Mouse (Mus musculus) heart, adult 2 months (tissue): Measurements from ENCODE around the gene Polr3b. TPM values are rescaled to one million over a fixed set of nuclear protein-coding genes. Genes with fewer than 3 reads are reported as not detected.

Source experiments
- DNase-seq, 2 experiments: peaks; one replicate each; pipeline ENCODE4 v3.0.0; 2021
- H3K27ac ChIP-seq: fragments of 200-600 bp; 2 replicates; pipeline ENCODE4 v1.8.1; 2022
- H3K27me3 ChIP-seq: fragments of 200-500 bp; 2 replicates; pipeline ENCODE4 v1.6.1; 2012; ENCODE audit warnings: mild to moderate bottlenecking, low read length, inconsistent platforms, mixed read lengths; ENCODE audit not compliant: control insufficient read depth, insufficient read depth
- H3K36me3 ChIP-seq: fragments of 200-500 bp; 2 replicates; pipeline ENCODE4 v1.6.1; 2012; ENCODE audit warnings: low read length, inconsistent platforms; ENCODE audit not compliant: control insufficient read depth, insufficient read depth
- H3K4me1 ChIP-seq: fragments of 200-500 bp; 2 replicates; pipeline ENCODE4 v1.6.1; 2011; ENCODE audit warnings: low read length; ENCODE audit not compliant: control insufficient read depth, insufficient read depth
- H3K4me3 ChIP-seq: fragments of 200-600 bp; 2 replicates; pipeline ENCODE4 v1.8.1; 2022
- H3K79me2 ChIP-seq: fragments of 200-500 bp; replicated peaks from 2 replicates; pipeline ENCODE4 v1.6.1; 2012; ENCODE audit warnings: mild to moderate bottlenecking, inconsistent platforms, low read length, moderate library complexity, mixed read lengths; ENCODE audit not compliant: control insufficient read depth, insufficient read depth
- H3K9ac ChIP-seq: fragments of 200-500 bp; 2 replicates; pipeline ENCODE4 v1.6.1; 2012; ENCODE audit warnings: low read depth, mild to moderate bottlenecking, control low read depth, inconsistent platforms, low read length, mixed read lengths
- CTCF ChIP-seq: fragments of 200-600 bp; IDR thresholded peaks from 2 replicates; pipeline ENCODE4 v1.8.1; 2022; ENCODE audit warnings: antibody characterized with exemption, mild to moderate bottlenecking, moderate library complexity
- EP300 ChIP-seq: fragments of 200-500 bp; IDR thresholded peaks from 2 replicates; pipeline ENCODE4 v1.6.1; 2011; ENCODE audit warnings: low read depth, low read length, control low read depth; ENCODE audit not compliant: insufficient read depth
- POLR2A ChIP-seq: fragments of 200-500 bp; IDR thresholded peaks from 2 replicates; pipeline ENCODE4 v1.6.1; 2011; ENCODE audit warnings: mild to moderate bottlenecking, low read depth, low read length, control low read depth; ENCODE audit not compliant: insufficient read depth
- WGBS: fragments of 180-500 bp; shearing (Covaris S2); methylation state at CpG from one replicate; pipeline ENCODE4 v1.1.7; 2018; 5-methylcytosine and 5-hydroxymethylcytosine counted together
- intact Hi-C: fragments of 180-260 bp; cut with DNase I; formaldehyde crosslinking; loops from one replicate; pipeline ENCODE4 v1.15.1; 2025
- polyA plus RNA-seq: library from polyadenylated mRNA; depleted of rRNA; stranded (reverse); fragments of >200 nt; gene quantifications from 2 replicates; pipeline ENCODE4 v1.2.3, GENCODE M21; 2012
- total RNA-seq, 2 experiments: library from RNA; stranded (reverse); gene quantifications; 2 replicates each; pipeline ENCODE4 v1.2.3; 2021

The Polr3b gene
- total and polyA plus RNA-seq, 3 experiments, result 3.0 to 10.9 (median 8.9) TPM

DNA sequence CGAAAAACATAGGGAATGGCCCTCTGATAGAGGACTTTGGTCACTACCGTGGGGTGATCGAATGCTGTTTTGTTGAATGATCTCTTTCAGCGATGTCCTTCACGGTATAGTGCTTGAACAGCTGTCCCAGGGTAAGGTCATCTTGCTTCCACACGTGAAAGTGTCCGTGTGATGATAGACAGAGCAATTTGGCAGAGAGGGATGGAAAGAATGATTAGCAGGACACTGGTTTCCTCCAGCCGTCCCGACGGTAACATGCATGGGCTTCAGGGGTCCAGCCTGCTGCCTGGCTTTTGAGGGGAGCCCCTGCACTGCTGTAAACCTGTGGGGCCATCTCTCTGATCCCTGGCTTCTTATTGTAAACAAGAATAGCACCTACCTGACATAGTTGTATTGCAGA, 43.4 kb upstream of the Polr3b start:
- Histone ChIP-seq H3K4me3 (peak overlapping the region; percentile 45), H3K9ac (peak overlapping the region; percentile 52; the same call in 1 of the 2 replicates), H3K27me3 (no peaks in the 10 kb centered on the region), H3K79me2 (peaks cover 10% of the 10 kb centered on the region), H3K36me3 (peaks cover 35% of the 10 kb centered on the region), H3K27ac (peak overlapping the region; percentile 100), H3K4me1 (peaks cover 24% of the 10 kb centered on the region)
- DNase-seq, result no peak
- intact Hi-C loops, result loop anchor here (1.0 kb wide), 1 partner anchor 46 kb away; no protein-coding TSS in a partner anchor
- WGBS, result 35% methylated on average over 10 of the region's 10 CpGs
- TF ChIP-seq EP300 (0 out of 2 replicates have a peak, but pooled peaks have one; percentile 27), POLR2A (no peak), CTCF (no peak)

DNA sequence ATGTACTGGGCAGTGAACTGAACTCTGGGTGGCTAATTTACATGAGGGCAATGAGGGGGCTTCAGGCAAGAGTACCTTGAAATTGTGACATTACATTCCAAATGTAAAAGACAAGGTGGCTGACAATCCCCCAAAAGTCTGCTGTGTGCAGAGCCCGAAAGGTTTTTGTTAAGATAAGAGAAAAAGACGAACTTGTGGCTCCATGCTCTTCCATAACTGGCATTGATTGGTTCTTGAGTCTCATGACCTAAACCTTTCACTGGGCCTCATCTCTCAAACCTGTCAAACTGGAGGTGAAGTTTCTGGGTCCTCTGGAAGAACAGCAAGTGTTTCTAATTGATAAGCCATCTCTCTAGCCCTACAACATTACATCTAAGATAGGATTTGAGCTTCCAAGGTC, 42.6 kb upstream of the Polr3b start:
- Histone ChIP-seq H3K27me3 (no peaks in the 10 kb centered on the region), H3K4me3 (no peak overlapping the region), H3K9ac (no peak overlapping the region), H3K27ac (peak overlapping the region; percentile 100), H3K36me3 (peaks cover 43% of the 10 kb centered on the region), H3K79me2 (peaks cover 11% of the 10 kb centered on the region), H3K4me1 (peaks cover 30% of the 10 kb centered on the region)
- 74% methylated on average over 2 of the region's 2 CpGs for WGBS
- no peak for DNase-seq
- intact Hi-C loops, result no loop called here
- TF ChIP-seq EP300 (no peak), POLR2A (no peak), CTCF (no peak)

DNA sequence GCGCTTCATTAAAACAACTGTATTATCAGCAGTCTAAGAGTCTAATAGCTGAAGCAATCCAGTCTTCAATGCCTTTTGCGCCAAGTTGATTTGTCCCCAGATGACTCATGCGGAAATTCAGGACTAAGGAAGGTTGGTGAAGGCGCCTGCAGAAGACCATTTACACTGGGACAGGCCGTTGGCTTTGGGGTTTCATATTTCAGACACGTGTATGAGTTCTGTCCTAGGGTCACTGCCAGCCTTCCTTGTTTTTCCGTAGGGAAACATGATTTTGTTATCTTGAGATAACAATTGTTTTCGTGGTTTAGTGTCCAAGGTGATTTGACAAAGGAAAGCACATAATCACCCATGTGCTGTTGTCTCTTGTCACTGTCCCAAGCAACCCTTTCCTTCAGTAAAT, 40.9 kb upstream of the Polr3b start:
- Histone ChIP-seq H3K9ac (no peak overlapping the region), H3K27me3 (no peaks in the 10 kb centered on the region), H3K27ac (peak overlapping the region; percentile 67), H3K79me2 (peaks cover 16% of the 10 kb centered on the region), H3K4me3 (no peak overlapping the region), H3K36me3 (peaks cover 58% of the 10 kb centered on the region), H3K4me1 (peaks cover 40% of the 10 kb centered on the region)
- 12% methylated on average over 8 of the region's 8 CpGs for WGBS
- TF ChIP-seq EP300, result no peak
- TF ChIP-seq POLR2A, result 0 out of 2 replicates have a peak, but pooled peaks have one; percentile 11
- TF ChIP-seq CTCF, result no peak
- peak in 1 of 2 experiments; percentile 60 for DNase-seq
- intact Hi-C loops, result loop anchor here (2.0 kb wide), 1 partner anchor 16 kb away; no protein-coding TSS in a partner anchor

DNA sequence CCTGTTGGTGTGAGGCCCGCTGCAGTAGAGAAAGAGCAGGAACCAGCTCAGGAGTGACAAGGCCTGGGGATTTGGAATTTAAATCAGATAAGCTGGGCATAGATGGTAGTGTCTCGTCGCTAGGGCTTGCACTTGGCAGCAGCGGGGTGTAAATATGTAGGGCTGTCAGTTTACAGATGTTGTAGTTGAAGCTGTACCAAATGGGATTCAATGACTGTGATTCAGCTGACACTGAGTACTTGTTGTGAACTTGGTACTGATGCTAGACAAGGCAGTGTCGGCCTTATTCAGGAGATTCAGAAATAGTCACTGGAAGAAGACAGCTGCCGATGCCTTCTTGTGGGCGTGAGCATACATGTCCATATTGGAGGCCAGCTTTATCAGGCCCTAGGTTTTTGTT, 39.9 kb upstream of the Polr3b start:
- TF ChIP-seq POLR2A, result no peak
- no peak for TF ChIP-seq EP300
- no peak for TF ChIP-seq CTCF
- H3K79me2 ChIP-seq, result peaks cover 13% of the 10 kb centered on the region
- peaks cover 40% of the 10 kb centered on the region for H3K4me1 ChIP-seq
- H3K36me3 ChIP-seq, result peaks cover 59% of the 10 kb centered on the region
- H3K27me3 ChIP-seq, result no peaks in the 10 kb centered on the region
- no peak overlapping the region for H3K9ac ChIP-seq
- WGBS, result 59% methylated on average over 7 of the region's 7 CpGs
- DNase-seq, result no peak
- intact Hi-C loops, result no loop called here
- H3K27ac ChIP-seq, result peak overlapping the region; percentile 67
- H3K4me3 ChIP-seq, result no peak overlapping the region

DNA sequence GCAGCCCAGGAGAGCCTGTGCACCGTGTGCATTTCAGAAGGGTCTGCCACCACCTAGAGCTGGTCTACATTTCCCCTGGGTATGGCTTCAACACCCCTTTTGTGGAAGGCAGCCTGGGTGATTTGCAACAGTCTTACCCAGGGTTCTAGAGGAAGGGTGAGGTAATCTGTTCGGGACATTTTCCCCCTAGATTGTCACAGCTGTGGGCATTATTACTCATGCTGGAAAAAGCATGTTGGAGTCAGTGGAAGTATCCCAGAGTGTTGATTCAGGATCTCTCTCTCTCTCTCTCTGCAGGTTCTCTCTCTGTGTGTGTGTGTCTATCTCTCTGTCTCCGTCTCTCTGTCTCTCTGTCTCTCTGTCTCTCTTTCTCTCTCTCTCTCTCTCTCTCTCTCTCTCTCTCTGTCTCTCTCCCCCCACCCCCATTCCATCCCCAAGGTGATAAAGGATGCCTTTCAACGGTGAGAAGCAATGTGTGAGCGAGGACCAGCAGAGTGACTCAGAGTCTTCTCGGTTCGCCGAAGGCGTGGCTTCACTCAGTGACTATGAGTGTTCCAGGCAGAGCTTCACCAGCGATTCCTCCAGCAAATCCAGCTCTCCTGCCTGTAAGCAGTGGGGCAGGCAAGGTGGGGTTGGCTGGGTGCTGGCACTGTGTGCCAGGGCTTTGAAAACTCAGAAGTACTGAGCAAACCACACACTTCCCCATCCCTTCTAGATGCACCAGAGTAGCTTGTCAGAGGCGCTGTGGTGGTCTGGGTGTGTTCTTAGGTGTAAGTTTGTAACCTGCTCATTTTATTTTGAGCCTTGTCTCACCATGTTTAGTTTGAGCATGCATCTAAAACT, 37.4 kb upstream of the Polr3b start:
- TF ChIP-seq POLR2A, result no peak
- no peak for TF ChIP-seq CTCF
- TF ChIP-seq EP300, result no peak
- intact Hi-C loops, result no loop called here
- Histone ChIP-seq H3K9ac (peak overlapping the region; percentile 52), H3K4me3 (no peak overlapping the region), H3K27me3 (no peaks in the 10 kb centered on the region), H3K79me2 (peaks cover 8% of the 10 kb centered on the region), H3K4me1 (peaks cover 33% of the 10 kb centered on the region), H3K36me3 (peaks cover 65% of the 10 kb centered on the region), H3K27ac (peak overlapping the region; percentile 32)
- WGBS, result 23% methylated on average over 11 of the region's 11 CpGs
- no peak for DNase-seq

DNA sequence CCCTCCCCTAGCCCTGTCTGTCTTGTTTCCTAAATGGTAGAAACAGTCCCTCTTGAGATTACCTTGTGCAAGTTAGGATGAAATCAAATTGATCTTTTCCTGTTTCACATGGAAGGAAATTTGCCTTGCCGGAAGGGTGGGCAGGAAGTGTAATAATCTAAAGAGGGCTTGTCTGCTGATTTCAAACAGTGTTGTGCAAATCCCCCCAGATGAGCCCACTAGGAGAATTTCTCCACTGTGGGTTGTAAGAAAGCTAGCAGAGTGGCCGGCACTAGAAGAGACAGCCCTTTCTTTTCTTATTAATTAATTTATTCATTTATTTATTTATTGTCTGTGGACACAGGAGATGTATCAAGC, 36.8 kb upstream of the Polr3b start:
- WGBS, result 43% methylated on average over 2 of the region's 2 CpGs
- no peak for DNase-seq
- Histone ChIP-seq H3K4me3 (no peak overlapping the region), H3K36me3 (peaks cover 65% of the 10 kb centered on the region), H3K27me3 (no peaks in the 10 kb centered on the region), H3K4me1 (peaks cover 30% of the 10 kb centered on the region), H3K27ac (peak overlapping the region; percentile 32), H3K79me2 (peaks cover 8% of the 10 kb centered on the region), H3K9ac (no peak overlapping the region)
- TF ChIP-seq CTCF (no peak), EP300 (no peak), POLR2A (no peak)
- intact Hi-C loops, result no loop called here
